In the genomic region with DNA sequence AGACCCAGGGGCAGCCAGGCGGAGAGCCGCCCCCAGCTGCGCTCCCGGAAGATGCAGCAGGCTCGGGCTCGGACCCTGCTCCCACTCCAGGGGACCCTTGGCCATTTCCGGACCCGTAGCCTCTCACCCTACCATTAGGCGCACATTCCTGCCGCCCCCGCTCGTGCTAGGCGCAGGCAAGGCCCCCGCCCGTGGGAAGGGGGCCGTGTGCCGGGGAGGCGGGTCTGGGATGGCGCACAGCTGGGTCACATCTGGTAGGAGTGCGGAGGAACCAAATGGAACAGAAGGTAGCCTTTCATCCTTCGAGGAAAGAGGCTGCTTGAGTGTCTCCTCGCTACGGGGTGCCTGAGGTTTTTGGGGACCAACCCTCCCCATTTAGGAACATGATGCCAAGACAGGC, we compare ENCODE assay signal across 9 mouse cellular contexts. TPM values are rescaled to one million over a fixed set of nuclear protein-coding genes. Genes with fewer than 3 reads are reported as not detected.
DNase-seq lines count a peak whose midpoint lies in the region; ATAC-seq and TF ChIP-seq lines count a peak whose summit lies in the region.
"Had no signal": no experiment of that assay in that cellular context is flagged by ENCODE, and none has a peak within 500 bp of the region (broad histone marks: within the 10 kb centered on the region; RNA-seq: fewer than 3 reads in every experiment).

No protein-coding gene starts in this region.

- TF ChIP-seq CTCF in intestine, postnatal 0 days (IDR thresholded peaks at IDR 0.05; ENCODE audit: low read depth) = no peak

- no peaks in the 10 kb centered on the region for H3K9me3 ChIP-seq in kidney, embryonic 15.5 days (replicated peaks)
- no peaks in the 10 kb centered on the region for H3K9me3 ChIP-seq in forebrain, embryonic 10.5 days
- H3K9me3 ChIP-seq in intestine, postnatal 0 days (ENCODE audit: control insufficient read depth) = no peaks in the 10 kb centered on the region

- peak overlapping the region; percentile 95 for H3K27ac ChIP-seq in kidney, embryonic 15.5 days
- H3K27ac ChIP-seq in forebrain, embryonic 10.5 days = peak overlapping the region; percentile 95
- H3K27ac ChIP-seq in intestine, postnatal 0 days (ENCODE audit: low read depth, low read length) = no peak overlapping the region

- H3K9ac ChIP-seq in kidney, embryonic 15.5 days = peak overlapping the region; percentile 26; the same call in 1 of the 2 replicates
- H3K9ac ChIP-seq in intestine, postnatal 0 days (ENCODE audit: low read depth, low read length) = no peak overlapping the region

- H3K4me1 ChIP-seq in kidney, embryonic 15.5 days = peaks cover 90% of the 10 kb centered on the region
- peaks cover 79% of the 10 kb centered on the region for H3K4me1 ChIP-seq in forebrain, embryonic 10.5 days
- peaks cover 7% of the 10 kb centered on the region for H3K4me1 ChIP-seq in intestine, postnatal 0 days (replicated peaks; ENCODE audit: control insufficient read depth, insufficient read depth, low read length)

- peaks cover 7% of the 10 kb centered on the region; the same call in 1 of the 2 replicates for H3K27me3 ChIP-seq in kidney, embryonic 15.5 days
- H3K27me3 ChIP-seq in forebrain, embryonic 10.5 days (ENCODE audit: poor library complexity, severe bottlenecking) = peaks cover 72% of the 10 kb centered on the region
- peaks cover 9% of the 10 kb centered on the region for H3K27me3 ChIP-seq in intestine, postnatal 0 days (replicated peaks; ENCODE audit: control insufficient read depth, insufficient read depth, low read length)

- WGBS in kidney, embryonic 15.5 days = under 1% methylated on average over 23 of the region's 23 CpGs
- WGBS in forebrain, embryonic 10.5 days = 0% methylated on average over 23 of the region's 23 CpGs
- 2% methylated on average over 23 of the region's 23 CpGs for WGBS in intestine, postnatal 0 days

- H3K4me3 ChIP-seq in kidney, embryonic 15.5 days (replicated peaks) = peak overlapping the region; percentile 66
- H3K4me3 ChIP-seq in forebrain, embryonic 10.5 days = peak overlapping the region; percentile 70
- peak overlapping the region; percentile 18 for H3K4me3 ChIP-seq in intestine, postnatal 0 days (ENCODE audit: low read depth, low read length)

- peak overlapping the region; percentile 92 for H3K4me2 ChIP-seq in kidney, embryonic 15.5 days
- peak overlapping the region; percentile 89 for H3K4me2 ChIP-seq in intestine, postnatal 0 days (replicated peaks; ENCODE audit: low read depth)

- peak; percentile 27 for ATAC-seq in kidney, embryonic 15.5 days (replicated peaks; ENCODE audit: low FRiP score)
- no peak for ATAC-seq in intestine, postnatal 0 days
- ATAC-seq in frontal cortex, adult (ENCODE audit: low TSS enrichment) = no peak

- no peaks in the 10 kb centered on the region for H3K36me3 ChIP-seq in kidney, embryonic 15.5 days
- H3K36me3 ChIP-seq in forebrain, embryonic 10.5 days (replicated peaks) = no peaks in the 10 kb centered on the region
- H3K36me3 ChIP-seq in intestine, postnatal 0 days (ENCODE audit: control insufficient read depth, insufficient read depth) = no peaks in the 10 kb centered on the region

- no peak for DNase-seq in kidney, adult 8-10 months
- DNase-seq in forebrain, embryonic 10.5 days (ENCODE audit: extremely low spot score, low spot score) = no peak
- DNase-seq in neural tube, embryonic 10.5 days (ENCODE audit: extremely low spot score, low spot score) = peak; percentile 62
- no peak for DNase-seq in layer of hippocampus, adult 18-20 months (ENCODE audit: low spot score in 2 of 2)
- no peak for DNase-seq in cerebellum, postnatal 36 days

RNA-seq across cellular contexts. Expression of a gene that starts 0.7 kb away (rescaled TPM):
- 32.3 and 34.5 TPM in 2 replicates for polyA plus RNA-seq in kidney, embryonic 15.5 days (2015; fragmentation: Nextera tagmentation; extraction: Ambion mirVana)
- 33.1 and 33.3 TPM in 2 replicates for polyA plus RNA-seq in forebrain, embryonic 10.5 days (2016; fragmentation: Nextera tagmentation; extraction: Ambion mirVana)
- 7.1 and 7.3 TPM in 2 replicates for polyA plus RNA-seq in intestine, postnatal 0 days (2015; fragmentation: Nextera tagmentation; extraction: Ambion mirVana)
- total RNA-seq in layer of hippocampus, adult 18-20 months (2021) = 10 to 100 TPM; 19.3 to 21.2 TPM

RNA-seq across cellular contexts. Expression of a gene that starts 41.5 kb away (rescaled TPM):
- polyA plus RNA-seq in kidney, embryonic 15.5 days (2015; fragmentation: Nextera tagmentation; extraction: Ambion mirVana) = 0.45 TPM in 1 of 2 replicates, not detected in the other
- not detected in 2 replicates for polyA plus RNA-seq in forebrain, embryonic 10.5 days (2016; fragmentation: Nextera tagmentation; extraction: Ambion mirVana)
- 1.1 and 1.5 TPM in 2 replicates for polyA plus RNA-seq in intestine, postnatal 0 days (2015; fragmentation: Nextera tagmentation; extraction: Ambion mirVana)
- not detected for total RNA-seq in layer of hippocampus, adult 18-20 months (2021)
- total RNA-seq: gastrocnemius, postnatal 4 days had no signal

RNA-seq across cellular contexts. Expression of a gene that starts 42.4 kb away (rescaled TPM):
- polyA plus RNA-seq in kidney, embryonic 15.5 days (2015; fragmentation: Nextera tagmentation; extraction: Ambion mirVana) = 32.3 and 39.9 TPM in 2 replicates
- polyA plus RNA-seq in forebrain, embryonic 10.5 days (2016; fragmentation: Nextera tagmentation; extraction: Ambion mirVana) = 31.6 and 35.7 TPM in 2 replicates
- polyA plus RNA-seq in intestine, postnatal 0 days (2015; fragmentation: Nextera tagmentation; extraction: Ambion mirVana) = 21.4 and 23.6 TPM in 2 replicates
- total RNA-seq in layer of hippocampus, adult 18-20 months (2021) = 100 to 1,000 TPM; 182 to 186 TPM

Comparison
In these comparisons a context has a peak if more than half of its experiments do, and no peak if none do; other contexts are left out.
1. H3K4me3 ChIP-seq: peak in every context shown above with its lines; median percentile 70 in forebrain, embryonic 10.5 days; 66 in kidney, embryonic 15.5 days; 18 in intestine, postnatal 0 days.